Mouse (Mus musculus) C2C12 (cell line): Measurements from ENCODE around the gene Oasl1.

Experiments
- CTCF ChIP-seq: IDR thresholded peaks from one replicate; pipeline ENCODE4 v1.5.1; 2011; ENCODE audit not compliant: control insufficient read depth, insufficient read depth, insufficient read length
- MAX ChIP-seq: IDR thresholded peaks from one replicate; pipeline ENCODE4 v1.6.1; 2011; ENCODE audit warnings: mild to moderate bottlenecking, control low read depth
- MYOD1 ChIP-seq: IDR thresholded peaks from one replicate; pipeline ENCODE4 v1.6.1; 2011; ENCODE audit warnings: low read depth; ENCODE audit not compliant: control insufficient read depth, insufficient read length

GRCm38 (mm10) chr5:114914855-114915254, 8.2 kb upstream of the Oasl1 start:
- no peak for TF ChIP-seq MAX
- TF ChIP-seq CTCF, result no peak
- TF ChIP-seq MYOD1, result no peak
